Mouse (Mus musculus): ENCODE results near the gene Fancl. TPM values are rescaled to one million over a fixed set of nuclear protein-coding genes. Genes with fewer than 3 reads are reported as not detected.
"Not testable (repeated sequence)": the region's sequence is repeated elsewhere in the genome, so short reads cannot be mapped to it uniquely, and the experiment has no call there.

Fancl gene
- 21.4 and 23.6 TPM in 2 replicates for polyA plus RNA-seq (2015; fragmentation: Nextera tagmentation; extraction: Ambion mirVana)

GRCm38 (mm10) chr11:26385971-26386370 is at the start of gene Fancl:
Gene Fancl (plus strand): TSS chr11:26386135.
- H3K9ac ChIP-seq: peak within 1 kb of the TSS; percentile 86
- H3K36me3 ChIP-seq (replicated peaks): no peaks in the 10 kb centered on the region
- H3K4me2 ChIP-seq: peak within 1 kb of the TSS; percentile 81
- WGBS (ENCODE audit: insufficient replicate concordance): 93% methylated on average over 2 of the region's 2 CpGs
- peaks cover 14% of the 10 kb centered on the region for H3K4me1 ChIP-seq (replicated peaks)
- H3K9me3 ChIP-seq (replicated peaks): no peaks in the 10 kb centered on the region
- no peak for ATAC-seq (ENCODE audit: insufficient read depth)
- peak within 1 kb of the TSS; percentile 83 for H3K27ac ChIP-seq (replicated peaks)
- peak within 1 kb of the TSS; percentile 88 for H3K4me3 ChIP-seq (replicated peaks)
- H3K27me3 ChIP-seq: peaks cover 10% of the 10 kb centered on the region; the same call in 1 of the 2 replicates

- Histone ChIP-seq H3K27ac (replicated peaks) (no peak overlapping the region), H3K4me1 (replicated peaks) (no peaks in the 10 kb centered on the region), H3K9me3 (replicated peaks) (no peaks in the 10 kb centered on the region), H3K9ac (no peak overlapping the region), H3K36me3 (replicated peaks) (no peaks in the 10 kb centered on the region), H3K4me2 (no peak overlapping the region), H3K27me3 (no peaks in the 10 kb centered on the region), H3K4me3 (replicated peaks) (no peak overlapping the region)
- 51% methylated on average over 3 of the region's 3 CpGs for WGBS (ENCODE audit: insufficient replicate concordance)
- ATAC-seq (ENCODE audit: insufficient read depth): no peak
Measured at GRCm38 (mm10) chr11:26336848-26337247, 49.1 kb upstream of the Fancl start.

GRCm38 (mm10) chr11:26370176-26370575 is 15.8 kb upstream of the Fancl start:
- not testable (repeated sequence) for H3K4me1 ChIP-seq (replicated peaks); H3K4me3 ChIP-seq (replicated peaks); H3K36me3 ChIP-seq (replicated peaks); H3K9ac ChIP-seq; ATAC-seq (ENCODE audit: insufficient read depth); H3K27ac ChIP-seq (replicated peaks); H3K4me2 ChIP-seq; H3K27me3 ChIP-seq; H3K9me3 ChIP-seq (replicated peaks)
- 66% methylated on average over 2 of the region's 2 CpGs for WGBS (ENCODE audit: insufficient replicate concordance)

- not testable (repeated sequence) for H3K9ac ChIP-seq; H3K4me1 ChIP-seq (replicated peaks); H3K4me2 ChIP-seq; H3K36me3 ChIP-seq (replicated peaks); H3K27me3 ChIP-seq; H3K9me3 ChIP-seq (replicated peaks); H3K27ac ChIP-seq (replicated peaks); H3K4me3 ChIP-seq (replicated peaks); ATAC-seq (ENCODE audit: insufficient read depth)
- 17% methylated on average over 1 of the region's 1 CpGs for WGBS (ENCODE audit: insufficient replicate concordance)
Measured at GRCm38 (mm10) chr11:26371980-26372379, 14.0 kb upstream of the Fancl start.

GRCm38 (mm10) chr11:26374132-26374531 is 11.8 kb upstream of the Fancl start:
- H3K9ac ChIP-seq: no peak overlapping the region
- H3K36me3 ChIP-seq (replicated peaks): no peaks in the 10 kb centered on the region
- 69% methylated on average over 2 of the region's 2 CpGs for WGBS (ENCODE audit: insufficient replicate concordance)
- peaks cover 4% of the 10 kb centered on the region for H3K4me1 ChIP-seq (replicated peaks)
- H3K27ac ChIP-seq (replicated peaks): no peak overlapping the region
- H3K4me3 ChIP-seq (replicated peaks): no peak overlapping the region
- ATAC-seq (ENCODE audit: insufficient read depth): no peak
- H3K9me3 ChIP-seq (replicated peaks): no peaks in the 10 kb centered on the region
- no peaks in the 10 kb centered on the region for H3K27me3 ChIP-seq
- no peak overlapping the region for H3K4me2 ChIP-seq

GRCm38 (mm10) chr11:26378074-26378473 is 7.9 kb upstream of the Fancl start:
- no peak for ATAC-seq (ENCODE audit: insufficient read depth)
- no peaks in the 10 kb centered on the region for H3K36me3 ChIP-seq (replicated peaks)
- H3K27me3 ChIP-seq: 0 out of 2 replicates have a peak, but pooled peaks cover 6% of the 10 kb centered on the region
- H3K27ac ChIP-seq (replicated peaks): no peak overlapping the region
- 61% methylated on average over 2 of the region's 2 CpGs for WGBS (ENCODE audit: insufficient replicate concordance)
- peaks cover 4% of the 10 kb centered on the region for H3K4me1 ChIP-seq (replicated peaks)
- no peaks in the 10 kb centered on the region for H3K9me3 ChIP-seq (replicated peaks)
- H3K4me2 ChIP-seq: peak overlapping the region; percentile 23; the same call in 1 of the 2 replicates
- H3K4me3 ChIP-seq (replicated peaks): no peak overlapping the region
- no peak overlapping the region for H3K9ac ChIP-seq

- no peaks in the 10 kb centered on the region for H3K36me3 ChIP-seq (replicated peaks)
- no peak overlapping the region for H3K27ac ChIP-seq (replicated peaks)
- H3K4me3 ChIP-seq (replicated peaks): no peak overlapping the region
- no peaks in the 10 kb centered on the region for H3K9me3 ChIP-seq (replicated peaks)
- no peak overlapping the region for H3K9ac ChIP-seq
- H3K4me2 ChIP-seq: no peak overlapping the region
- peaks cover 10% of the 10 kb centered on the region; the same call in 1 of the 2 replicates for H3K27me3 ChIP-seq
- ATAC-seq (ENCODE audit: insufficient read depth): no peak
- 62% methylated on average over 6 of the region's 6 CpGs for WGBS (ENCODE audit: insufficient replicate concordance)
- H3K4me1 ChIP-seq (replicated peaks): peaks cover 4% of the 10 kb centered on the region
Measured at GRCm38 (mm10) chr11:26381499-26381898, 4.4 kb upstream of the Fancl start.

- peak overlapping the region; percentile 83 for H3K27ac ChIP-seq (replicated peaks)
- peak overlapping the region; percentile 86 for H3K9ac ChIP-seq
- H3K4me2 ChIP-seq: peak overlapping the region; percentile 81
- WGBS (ENCODE audit: insufficient replicate concordance): 45% methylated on average over 2 of the region's 2 CpGs
- peaks cover 14% of the 10 kb centered on the region for H3K4me1 ChIP-seq (replicated peaks)
- H3K27me3 ChIP-seq: peaks cover 6% of the 10 kb centered on the region; the same call in 1 of the 2 replicates
- H3K9me3 ChIP-seq (replicated peaks): no peaks in the 10 kb centered on the region
- H3K36me3 ChIP-seq (replicated peaks): no peaks in the 10 kb centered on the region
- ATAC-seq (ENCODE audit: insufficient read depth): peak; percentile 26; the same call in 1 of the 2 replicates
- H3K4me3 ChIP-seq (replicated peaks): peak overlapping the region; percentile 88
Measured at GRCm38 (mm10) chr11:26386678-26387077, 743 bp downstream of the Fancl start.

GRCm38 (mm10) chr11:26387087-26387611 is 1.2 kb downstream of the Fancl start:
- peak; percentile 100 for ATAC-seq (ENCODE audit: insufficient read depth)
- WGBS (ENCODE audit: insufficient replicate concordance): 0% methylated on average over 42 of the region's 42 CpGs

GRCm38 (mm10) chr11:26395561-26395960 is 9.6 kb downstream of the Fancl start:
- Histone ChIP-seq H3K27ac (replicated peaks) (no peak overlapping the region), H3K4me3 (replicated peaks) (no peak overlapping the region), H3K36me3 (replicated peaks) (no peaks in the 10 kb centered on the region), H3K9me3 (replicated peaks) (no peaks in the 10 kb centered on the region), H3K4me1 (replicated peaks) (no peaks in the 10 kb centered on the region), H3K27me3 (no peaks in the 10 kb centered on the region), H3K4me2 (no peak overlapping the region), H3K9ac (no peak overlapping the region)
- ATAC-seq (ENCODE audit: insufficient read depth): no peak
- WGBS (ENCODE audit: insufficient replicate concordance): 60% methylated on average over 3 of the region's 3 CpGs

More at GRCm38 (mm10) chr11:26387087-26387611, 1.2 kb downstream of the Fancl start:
- Histone ChIP-seq H3K4me2 (peak overlapping the region; percentile 81), H3K9me3 (replicated peaks) (no peaks in the 10 kb centered on the region), H3K27ac (replicated peaks) (peak overlapping the region; percentile 83), H3K36me3 (replicated peaks) (no peaks in the 10 kb centered on the region), H3K4me3 (replicated peaks) (peak overlapping the region; percentile 88), H3K27me3 (peaks cover 3% of the 10 kb centered on the region; the same call in 1 of the 2 replicates), H3K9ac (peak overlapping the region; percentile 86), H3K4me1 (replicated peaks) (peaks cover 14% of the 10 kb centered on the region)

- H3K4me3 ChIP-seq (replicated peaks): no peak overlapping the region
- no peaks in the 10 kb centered on the region for H3K9me3 ChIP-seq (replicated peaks)
- H3K27ac ChIP-seq (replicated peaks): no peak overlapping the region
- no peaks in the 10 kb centered on the region for H3K4me1 ChIP-seq (replicated peaks)
- no peaks in the 10 kb centered on the region for H3K27me3 ChIP-seq
- WGBS (ENCODE audit: insufficient replicate concordance): 77% methylated on average over 3 of the region's 3 CpGs
- no peak overlapping the region for H3K4me2 ChIP-seq
- ATAC-seq (ENCODE audit: insufficient read depth): no peak
- H3K9ac ChIP-seq: no peak overlapping the region
- H3K36me3 ChIP-seq (replicated peaks): no peaks in the 10 kb centered on the region; the same call in 1 of the 2 replicates
Measured at GRCm38 (mm10) chr11:26412972-26413371, 27.0 kb downstream of the Fancl start.

- Histone ChIP-seq H3K36me3 (replicated peaks) (peaks cover 3% of the 10 kb centered on the region; the same call in 1 of the 2 replicates), H3K27ac (replicated peaks) (no peak overlapping the region), H3K4me1 (replicated peaks) (no peaks in the 10 kb centered on the region), H3K9me3 (replicated peaks) (no peaks in the 10 kb centered on the region), H3K27me3 (no peaks in the 10 kb centered on the region), H3K9ac (no peak overlapping the region), H3K4me3 (replicated peaks) (no peak overlapping the region), H3K4me2 (no peak overlapping the region)
- 82% methylated on average over 2 of the region's 2 CpGs for WGBS (ENCODE audit: insufficient replicate concordance)
- no peak for ATAC-seq (ENCODE audit: insufficient read depth)
Measured at GRCm38 (mm10) chr11:26421472-26421871, 35.5 kb downstream of the Fancl start.
